Mouse (Mus musculus): Measurements from ENCODE around the gene Pirt. TPM values are rescaled to one million over a fixed set of nuclear protein-coding genes. Genes with fewer than 3 reads are reported as not detected.

Pirt gene
- 10 to 100 TPM; 32.0 to 36.6 TPM for total RNA-seq (2021)

- peak; percentile 57 for DNase-seq
These were observed at the start of gene Pirt for GRCm38 (mm10) chr11:66911811-66912210. Pirt (plus strand) TSS chr11:66911981.

GRCm38 (mm10) chr11:66871701-66872100 lies 40.1 kb upstream of the Pirt start:
- DNase-seq = peak; percentile 10

DNA sequence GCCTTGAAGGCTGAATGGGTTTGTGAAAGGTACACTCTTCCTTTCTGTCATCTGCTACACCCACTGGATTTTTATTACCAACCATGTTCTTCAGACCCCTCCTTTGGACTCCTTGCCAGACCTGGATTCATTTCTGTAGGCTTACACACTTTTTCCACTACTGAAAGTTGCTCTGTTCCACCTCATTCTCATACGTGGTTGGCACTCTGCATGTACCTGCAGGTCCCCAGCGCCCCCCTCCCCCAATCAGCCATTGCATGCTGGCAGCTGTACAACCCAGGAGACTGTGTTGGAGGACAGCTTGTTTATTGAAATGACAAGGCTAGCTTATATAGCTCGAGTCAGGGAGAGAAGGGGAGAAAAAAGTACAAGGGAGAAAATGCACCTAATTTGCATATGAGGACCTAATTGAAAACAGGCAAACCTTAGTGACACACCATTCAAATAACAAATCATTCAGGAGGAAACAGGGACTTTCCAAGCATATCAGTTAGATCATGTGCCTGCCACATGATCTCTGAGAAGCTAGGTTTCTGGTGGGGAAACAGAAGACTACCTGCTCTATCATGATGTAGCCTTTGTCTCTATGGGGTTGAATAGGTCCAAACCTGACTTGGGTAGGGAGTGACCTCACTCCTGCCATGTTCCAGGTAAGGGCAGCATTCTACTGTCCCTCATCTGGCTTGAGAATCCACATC lies 38.9 kb upstream of the Pirt start:
- DNase-seq = no peak

- DNase-seq = peak; percentile 14
These were observed 30.5 kb upstream of the Pirt start for GRCm38 (mm10) chr11:66881291-66881690.

DNA sequence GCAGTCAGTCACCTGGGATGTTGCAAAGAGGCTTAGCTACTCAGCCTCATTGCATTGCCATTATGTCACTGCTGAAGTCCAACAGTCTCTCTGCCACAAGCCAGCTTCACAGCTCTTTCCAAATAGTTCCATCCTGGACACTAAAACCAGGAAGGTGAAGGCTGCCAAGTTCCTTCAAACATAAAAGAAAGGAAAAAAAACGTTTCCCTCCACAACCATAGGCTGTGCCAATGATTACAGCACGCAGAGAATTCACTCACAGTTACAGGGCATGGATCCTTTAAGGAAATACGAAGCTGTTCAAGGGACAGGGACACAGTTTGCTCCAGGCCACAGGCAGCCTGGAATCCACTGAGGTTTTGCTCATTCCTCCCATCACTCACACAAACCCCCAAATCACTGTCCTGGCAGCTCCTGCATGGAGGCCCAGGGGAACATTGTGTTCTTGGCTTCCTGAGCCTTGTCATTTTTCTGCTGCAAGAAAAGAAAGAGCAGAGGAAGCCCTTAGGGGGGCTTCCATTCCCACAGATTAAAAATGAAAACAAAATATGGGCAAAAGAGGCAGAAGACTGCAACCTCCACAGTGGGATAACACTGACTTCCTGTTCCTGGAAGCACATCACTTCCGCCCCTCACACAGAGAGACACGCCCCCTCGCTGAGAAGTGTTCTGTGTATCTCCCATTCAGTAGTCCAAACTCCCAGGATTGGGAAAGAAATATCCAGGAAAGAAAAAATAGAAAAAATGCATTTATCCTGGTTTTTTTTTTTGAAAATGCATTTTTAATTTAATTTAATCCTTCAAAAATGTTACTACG lies 29.3 kb upstream of the Pirt start:
- DNase-seq = peak; percentile 12

- no peak for DNase-seq
These were observed 19.2 kb upstream of the Pirt start for GRCm38 (mm10) chr11:66892536-66892935.

- DNase-seq = no peak
These were observed 13.0 kb upstream of the Pirt start for GRCm38 (mm10) chr11:66898747-66899146.

GRCm38 (mm10) chr11:66899426-66899825 lies 12.4 kb upstream of the Pirt start:
- DNase-seq = peak; percentile 81

DNA sequence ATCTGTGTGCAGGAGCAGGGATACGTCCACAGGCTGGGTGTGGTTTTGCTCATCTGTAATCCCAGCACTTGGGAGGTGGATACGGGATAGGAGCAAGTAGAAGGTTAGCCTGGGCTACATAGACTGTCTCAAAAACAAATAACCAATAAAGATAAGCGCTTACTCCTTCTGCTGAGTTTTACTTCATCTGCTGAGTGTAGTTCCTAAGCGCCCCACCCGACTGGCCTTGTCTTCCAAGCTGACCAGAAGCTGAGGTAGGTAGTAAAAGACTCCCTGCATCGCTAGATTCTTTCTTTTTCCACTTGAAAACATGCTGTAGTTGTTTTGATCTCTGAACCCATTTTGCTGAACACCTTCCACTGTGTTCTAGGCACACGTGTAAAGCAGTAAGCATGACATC lies 9.0 kb upstream of the Pirt start:
- no peak for DNase-seq

DNA sequence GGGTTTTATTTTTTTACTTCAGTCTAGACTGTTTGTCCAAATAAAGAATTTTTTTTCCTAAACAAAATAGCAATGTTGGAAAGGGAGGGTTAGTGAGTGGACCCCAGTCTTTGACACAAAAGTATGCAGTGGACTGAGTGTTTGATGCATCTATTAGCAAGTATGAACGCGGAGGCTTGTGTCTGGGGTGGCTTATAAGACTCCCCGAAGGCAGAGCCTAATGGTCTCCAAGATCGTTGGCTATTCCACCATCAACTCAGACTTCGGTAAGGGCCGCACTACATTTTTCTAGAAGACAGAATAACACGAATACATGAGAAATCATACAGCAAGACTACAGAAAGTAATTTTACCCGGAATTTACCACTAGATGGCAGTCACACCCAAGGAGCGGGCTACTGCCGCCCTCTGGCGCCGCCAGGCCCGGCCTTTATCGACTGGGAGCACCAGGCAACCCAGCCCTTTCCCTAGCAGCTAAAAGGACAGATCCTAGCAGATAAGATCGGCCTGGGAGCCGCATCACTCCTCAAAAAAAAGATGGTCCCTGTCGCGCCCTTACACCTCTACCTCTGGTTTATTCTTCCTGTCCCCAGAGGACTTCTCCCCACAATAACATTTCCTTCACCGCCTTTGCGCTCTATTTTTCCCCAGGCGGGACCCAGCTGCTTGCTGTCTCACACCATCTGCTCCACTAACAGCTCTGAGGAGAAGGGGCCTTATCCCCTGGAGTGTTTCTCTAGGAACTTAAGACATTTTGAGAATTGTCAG lies 6.0 kb upstream of the Pirt start:
- DNase-seq = peak; percentile 83

GRCm38 (mm10) chr11:66912531-66913458 lies 1.0 kb downstream of the Pirt start:
- DNase-seq = peak; percentile 67

GRCm38 (mm10) chr11:66914249-66914648 lies 2.5 kb downstream of the Pirt start:
- DNase-seq = peak; percentile 69

- no peak for DNase-seq
These were observed 8.2 kb downstream of the Pirt start for GRCm38 (mm10) chr11:66920012-66920411.

DNA sequence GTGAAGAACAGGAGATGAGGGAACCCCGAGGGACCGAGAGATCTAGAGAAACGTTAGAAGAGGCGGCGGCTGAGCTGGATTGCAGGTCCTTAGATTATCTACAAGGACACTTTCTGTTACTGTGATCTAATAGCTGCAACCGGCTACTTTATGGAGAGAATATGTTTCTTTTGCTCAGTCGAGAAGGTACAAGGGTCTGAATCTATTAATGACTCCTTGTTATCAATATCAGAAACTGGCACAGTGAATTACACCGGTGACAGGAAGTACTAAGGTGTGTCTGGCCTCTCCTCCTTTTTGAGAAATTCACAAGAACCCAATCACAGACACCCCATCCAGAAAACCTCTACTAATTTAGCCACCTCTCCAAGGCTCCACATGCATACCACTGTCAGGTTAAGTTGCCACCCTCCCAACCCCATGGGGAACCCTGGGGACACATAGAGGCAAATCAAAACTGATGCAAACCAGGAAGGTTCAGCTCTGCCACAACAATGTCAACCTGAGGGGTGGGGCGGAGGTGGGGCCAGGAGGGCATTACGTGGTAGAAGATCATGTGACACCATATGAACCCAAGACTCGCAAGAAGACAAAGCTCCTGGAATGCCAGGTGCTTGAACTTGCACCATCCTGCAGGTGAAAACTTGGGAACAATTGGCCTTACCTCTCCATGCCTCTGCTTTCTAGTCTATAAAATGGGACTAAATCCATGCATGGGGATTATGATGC lies 12.5 kb downstream of the Pirt start:
- no peak for DNase-seq

GRCm38 (mm10) chr11:66928311-66928710 lies 16.5 kb downstream of the Pirt start:
- DNase-seq = no peak

DNA sequence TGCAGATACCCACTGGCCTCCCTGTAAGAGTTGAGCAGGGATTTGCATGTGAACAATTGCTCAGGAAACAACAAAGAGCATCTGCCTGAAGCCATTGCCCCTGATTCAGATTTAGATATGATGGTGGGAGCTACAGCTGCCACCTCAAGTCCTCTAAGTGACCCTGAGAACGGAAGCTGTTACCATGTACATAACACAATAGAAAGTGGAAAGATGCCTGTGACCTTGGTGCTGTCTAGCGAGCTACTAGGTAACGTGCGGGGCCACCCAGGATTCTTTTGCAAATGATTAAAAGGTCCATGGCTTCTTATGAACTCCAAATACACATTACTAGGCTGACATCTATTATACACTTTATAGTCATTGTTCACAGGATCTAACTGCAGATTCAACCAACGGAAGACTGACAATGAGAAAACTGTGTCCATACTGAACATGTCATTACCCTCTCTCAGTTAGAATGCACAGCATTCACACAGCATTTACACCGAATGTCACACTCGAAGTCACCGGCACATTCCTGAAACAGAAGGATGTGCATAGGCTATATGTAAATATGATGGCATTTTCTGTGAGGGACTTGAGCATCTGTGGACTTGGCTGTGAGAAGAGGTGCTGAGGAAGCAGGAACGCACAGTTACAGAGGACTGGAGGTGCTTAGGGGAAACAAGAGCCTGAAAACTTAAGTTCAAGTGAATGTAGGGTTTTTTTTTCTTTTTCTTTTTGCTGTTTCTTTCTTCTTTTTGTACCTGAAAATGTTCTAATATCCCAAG lies 21.2 kb downstream of the Pirt start:
- no peak for DNase-seq

- DNase-seq = no peak
These were observed 22.8 kb downstream of the Pirt start for GRCm38 (mm10) chr11:66934428-66935173.

DNA sequence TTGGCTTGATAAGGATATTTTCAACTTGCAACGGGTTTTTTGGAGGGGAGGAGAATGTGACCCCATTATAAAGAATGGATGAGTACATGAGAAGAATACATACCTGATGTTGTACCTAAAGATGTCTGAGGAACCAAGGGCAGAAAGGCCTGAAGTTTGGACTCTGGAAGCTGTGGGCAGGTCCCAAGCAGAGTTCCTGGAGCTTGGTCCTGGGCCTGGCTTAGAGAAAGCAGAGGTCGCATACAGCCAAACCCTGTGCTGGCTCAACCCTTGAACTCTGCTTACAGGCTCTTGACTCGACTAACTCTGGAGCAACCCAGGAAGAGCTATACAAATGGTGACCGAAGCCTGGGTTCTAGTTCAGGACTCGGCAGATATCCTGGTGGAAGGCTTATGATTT lies 30.2 kb downstream of the Pirt start:
- no peak for DNase-seq

DNA sequence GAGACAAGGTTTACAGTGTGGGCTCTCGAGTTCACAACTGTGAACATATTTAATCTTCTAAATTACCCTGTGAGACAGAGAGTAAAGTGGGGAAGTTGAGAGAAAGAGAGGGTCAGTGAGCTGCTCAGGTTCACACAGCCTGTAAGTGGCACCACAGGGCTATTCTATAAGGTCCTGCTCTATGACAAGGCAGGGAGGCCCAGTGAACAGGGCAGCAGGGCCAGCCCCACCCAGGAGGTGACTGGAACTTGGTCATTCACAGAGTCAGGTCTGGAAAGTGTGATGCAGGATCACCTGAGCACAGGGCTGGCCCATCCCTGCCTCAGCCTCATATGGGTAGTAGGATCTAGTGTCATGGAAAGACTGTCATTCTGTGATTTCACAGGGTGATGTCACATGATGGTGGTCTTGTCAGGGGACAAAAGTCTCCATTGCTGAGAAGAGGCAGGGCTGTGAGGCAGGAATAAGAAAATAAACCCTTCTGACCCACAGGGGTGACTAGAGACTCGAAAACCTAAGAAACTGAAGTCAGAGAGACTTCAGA lies 33.5 kb downstream of the Pirt start:
- no peak for DNase-seq

All from heart, postnatal 4 days (tissue).